Mouse (Mus musculus) testis, adult 2 months (tissue): ENCODE results near the gene Cbr4.

Source experiments
- CTCF ChIP-seq: fragments of 200-500 bp; IDR thresholded peaks from 2 replicates; pipeline ENCODE4 v1.5.1; 2012; ENCODE audit warnings: low read depth, mild to moderate bottlenecking, inconsistent platforms, low read length, moderate library complexity; ENCODE audit not compliant: control insufficient read depth, insufficient read depth, insufficient replicate concordance
- POLR2A ChIP-seq: fragments of 200-500 bp; IDR thresholded peaks from 2 replicates; pipeline ENCODE4 v1.6.1; 2012; ENCODE audit warnings: low read depth, mild to moderate bottlenecking, inconsistent platforms, low read length, moderate library complexity; ENCODE audit not compliant: control insufficient read depth

- no peak for TF ChIP-seq CTCF
- TF ChIP-seq POLR2A = no peak
These were observed 39.4 kb upstream of the Cbr4 start for GRCm38 (mm10) chr8:61448100-61448499.
